Mouse (Mus musculus) right cerebral cortex, adult 2 months (tissue): ENCODE data around the gene Rap1a.

Source experiments
- DNase-seq, 2 experiments: peaks; one replicate each; pipeline ENCODE4 v3.0.0; 2021 to 2022; ENCODE audit warnings: low spot score in 2 of 2

Gene Rap1a

GRCm38 (mm10) chr3:105695476-105696386 is 105.4 kb downstream of the Rap1a start:
- DNase-seq = no peak

- peak; percentile 85 to 89 for DNase-seq
Measured at GRCm38 (mm10) chr3:105693327-105694080, 107.6 kb downstream of the Rap1a start.

GRCm38 (mm10) chr3:105688536-105688935 is 112.6 kb downstream of the Rap1a start:
- DNase-seq = no peak

GRCm38 (mm10) chr3:105687324-105688060 is 113.6 kb downstream of the Rap1a start, which contains the start of gene Ddx20:
TSS of gene Ddx20 (minus strand) at chr3:105687574.
- DNase-seq = peak; percentile 91 to 94

- no peak for DNase-seq
Measured at GRCm38 (mm10) chr3:105686394-105687323, 114.5 kb downstream of the Rap1a start.

- no peak for DNase-seq
Measured at GRCm38 (mm10) chr3:105680346-105680745, 120.8 kb downstream of the Rap1a start.
